Mouse (Mus musculus): ENCODE results near the gene Sohlh2. TPM values are rescaled to one million over a fixed set of nuclear protein-coding genes. Genes with fewer than 3 reads are reported as not detected.

The Sohlh2 gene
- polyA plus RNA-seq, 1 experiment from 2014 or later = not detected

- no peak overlapping the region for H3K4me2 ChIP-seq (ENCODE audit: low read depth, low read length)
- H3K27me3 ChIP-seq (ENCODE audit: insufficient read depth, low read length) = no peaks in the 10 kb centered on the region
- DNase-seq (no peak), ATAC-seq (no peak)
- H3K9me3 ChIP-seq (ENCODE audit: low read length) = no peaks in the 10 kb centered on the region
- no peak for TF ChIP-seq CTCF (IDR thresholded peaks at IDR 0.05; ENCODE audit: low read depth)
- no peak overlapping the region for H3K9ac ChIP-seq (replicated peaks)
- no peaks in the 10 kb centered on the region for H3K36me3 ChIP-seq (replicated peaks; ENCODE audit: insufficient read depth, low read length)
- no peak overlapping the region for H3K4me3 ChIP-seq (ENCODE audit: low read depth, low read length)
- H3K4me1 ChIP-seq (ENCODE audit: insufficient read depth) = no peaks in the 10 kb centered on the region
- WGBS (ENCODE audit: insufficient replicate concordance) = 83% methylated on average over 6 of the region's 6 CpGs
- no peak overlapping the region for H3K27ac ChIP-seq (ENCODE audit: low read depth)
Observed at GRCm38 (mm10) chr3:55214413-55214812, 32.6 kb downstream of the Sohlh2 start.

- DNase-seq (no peak), ATAC-seq (no peak)
- no peaks in the 10 kb centered on the region for H3K36me3 ChIP-seq (replicated peaks; ENCODE audit: insufficient read depth, low read length)
- TF ChIP-seq EP300 (IDR thresholded peaks at IDR 0.05; ENCODE audit: low read depth) (no peak), CTCF (IDR thresholded peaks at IDR 0.05; ENCODE audit: low read depth) (peak; percentile 45)
- H3K4me1 ChIP-seq (ENCODE audit: insufficient read depth) = no peaks in the 10 kb centered on the region
- H3K9ac ChIP-seq (replicated peaks) = no peak overlapping the region
- H3K4me3 ChIP-seq (ENCODE audit: low read depth, low read length) = no peak overlapping the region
- H3K27me3 ChIP-seq (ENCODE audit: insufficient read depth, low read length) = no peaks in the 10 kb centered on the region
- WGBS (ENCODE audit: insufficient replicate concordance) = 74% methylated on average over 2 of the region's 2 CpGs
- no peak overlapping the region for H3K27ac ChIP-seq (ENCODE audit: low read depth)
- no peak overlapping the region for H3K4me2 ChIP-seq (ENCODE audit: low read depth, low read length)
- H3K9me3 ChIP-seq (ENCODE audit: low read length) = no peaks in the 10 kb centered on the region
Observed at GRCm38 (mm10) chr3:55222502-55222901, 40.7 kb downstream of the Sohlh2 start.

- Histone ChIP-seq H3K4me3 (ENCODE audit: low read depth, low read length) (no peak overlapping the region), H3K4me2 (ENCODE audit: low read depth, low read length) (no peak overlapping the region), H3K27ac (ENCODE audit: low read depth) (no peak overlapping the region), H3K4me1 (ENCODE audit: insufficient read depth) (no peaks in the 10 kb centered on the region), H3K27me3 (ENCODE audit: insufficient read depth, low read length) (no peaks in the 10 kb centered on the region), H3K9me3 (ENCODE audit: low read length) (no peaks in the 10 kb centered on the region), H3K36me3 (replicated peaks; ENCODE audit: insufficient read depth, low read length) (no peaks in the 10 kb centered on the region), H3K9ac (replicated peaks) (no peak overlapping the region)
- TF ChIP-seq CTCF (IDR thresholded peaks at IDR 0.05; ENCODE audit: low read depth) = no peak
- TF ChIP-seq EP300 (IDR thresholded peaks at IDR 0.05; ENCODE audit: low read depth) = no peak
- no peak for DNase-seq
- no peak for ATAC-seq
- WGBS (ENCODE audit: insufficient replicate concordance) = 75% methylated on average over 3 of the region's 3 CpGs
Observed at GRCm38 (mm10) chr3:55223862-55224261, 42.0 kb downstream of the Sohlh2 start.

GRCm38 (mm10) chr3:55226501-55227213 lies 44.8 kb downstream of the Sohlh2 start:
- H3K9ac ChIP-seq (replicated peaks) = no peak overlapping the region
- no peaks in the 10 kb centered on the region for H3K36me3 ChIP-seq (replicated peaks; ENCODE audit: insufficient read depth, low read length)
- WGBS (ENCODE audit: insufficient replicate concordance) = 34% methylated on average over 18 of the region's 18 CpGs
- no peaks in the 10 kb centered on the region for H3K27me3 ChIP-seq (ENCODE audit: insufficient read depth, low read length)
- no peaks in the 10 kb centered on the region for H3K9me3 ChIP-seq (ENCODE audit: low read length)
- no peak overlapping the region for H3K27ac ChIP-seq (ENCODE audit: low read depth)
- no peak overlapping the region for H3K4me3 ChIP-seq (ENCODE audit: low read depth, low read length)
- H3K4me2 ChIP-seq (ENCODE audit: low read depth, low read length) = no peak overlapping the region
- DNase-seq (peak; percentile 19), ATAC-seq (no peak)
- H3K4me1 ChIP-seq (ENCODE audit: insufficient read depth) = no peaks in the 10 kb centered on the region
- no peak for TF ChIP-seq EP300 (IDR thresholded peaks at IDR 0.05; ENCODE audit: low read depth)
- no peak for TF ChIP-seq CTCF (IDR thresholded peaks at IDR 0.05; ENCODE audit: low read depth)

- ATAC-seq (no peak), DNase-seq (no peak)
- Histone ChIP-seq H3K4me2 (ENCODE audit: low read depth, low read length) (no peak overlapping the region), H3K36me3 (replicated peaks; ENCODE audit: insufficient read depth, low read length) (no peaks in the 10 kb centered on the region), H3K4me3 (ENCODE audit: low read depth, low read length) (no peak overlapping the region), H3K27me3 (ENCODE audit: insufficient read depth, low read length) (no peaks in the 10 kb centered on the region), H3K9me3 (ENCODE audit: low read length) (no peaks in the 10 kb centered on the region), H3K27ac (ENCODE audit: low read depth) (no peak overlapping the region), H3K9ac (replicated peaks) (no peak overlapping the region), H3K4me1 (ENCODE audit: insufficient read depth) (no peaks in the 10 kb centered on the region)
- 16% methylated on average over 4 of the region's 4 CpGs for WGBS (ENCODE audit: insufficient replicate concordance)
- TF ChIP-seq EP300 (IDR thresholded peaks at IDR 0.05; ENCODE audit: low read depth) = no peak
- no peak for TF ChIP-seq CTCF (IDR thresholded peaks at IDR 0.05; ENCODE audit: low read depth)
Observed at GRCm38 (mm10) chr3:55227214-55227581, 45.4 kb downstream of the Sohlh2 start.

- ATAC-seq (no peak), DNase-seq (no peak)
- Histone ChIP-seq H3K4me1 (ENCODE audit: insufficient read depth) (no peaks in the 10 kb centered on the region), H3K9me3 (ENCODE audit: low read length) (no peaks in the 10 kb centered on the region), H3K9ac (replicated peaks) (no peak within 1 kb of the TSS), H3K4me3 (ENCODE audit: low read depth, low read length) (no peak within 1 kb of the TSS), H3K27ac (ENCODE audit: low read depth) (no peak within 1 kb of the TSS), H3K36me3 (replicated peaks; ENCODE audit: insufficient read depth, low read length) (no peaks in the 10 kb centered on the region), H3K27me3 (ENCODE audit: insufficient read depth, low read length) (peaks cover 22% of the 10 kb centered on the region), H3K4me2 (ENCODE audit: low read depth, low read length) (peak within 1 kb of the TSS; percentile 35; the same call in 1 of the 2 replicates)
- TF ChIP-seq EP300 (IDR thresholded peaks at IDR 0.05; ENCODE audit: low read depth) = no peak
- no peak for TF ChIP-seq CTCF (IDR thresholded peaks at IDR 0.05; ENCODE audit: low read depth)
- 35% methylated on average over 10 of the region's 10 CpGs for WGBS (ENCODE audit: insufficient replicate concordance)
Observed at GRCm38 (mm10) chr3:55241730-55242421, 60.0 kb downstream of the Sohlh2 start, which contains the start of gene Dclk1. TSS of gene Dclk1 (plus strand) at chr3:55242364.
